Mouse (Mus musculus) heart, embryonic 12.5 days (tissue): ENCODE results near the gene 4931409K22Rik. TPM values are rescaled to one million over a fixed set of nuclear protein-coding genes. Genes with fewer than 3 reads are reported as not detected.

Experiments used
- ATAC-seq: fragments of 200-750 bp; cut with Nextera tagmentation; 2 replicates; pipeline ENCODE4 v1.8.0; 2017; ENCODE audit warnings: moderate TSS enrichment, moderate library complexity; ENCODE audit not compliant: insufficient number of reproducible peaks, low FRiP score
- H3K27ac ChIP-seq: fragments of 300-500 bp; sonication (generic); 2 replicates; pipeline ENCODE4 v1.5.1; 2016; ENCODE audit warnings: mild to moderate bottlenecking, moderate library complexity; ENCODE audit not compliant: poor library complexity, severe bottlenecking
- H3K27me3 ChIP-seq: fragments of 300-500 bp; sonication (generic); replicated peaks from 2 replicates; pipeline ENCODE4 v1.6.1; 2016; ENCODE audit warnings: mild to moderate bottlenecking, moderate library complexity
- H3K36me3 ChIP-seq: fragments of 300-500 bp; sonication (generic); 2 replicates; pipeline ENCODE4 v1.6.1; 2016; ENCODE audit warnings: mild to moderate bottlenecking, moderate library complexity
- H3K4me1 ChIP-seq: fragments of 300-500 bp; sonication (generic); replicated peaks from 2 replicates; pipeline ENCODE4 v1.6.1; 2016; ENCODE audit warnings: mild to moderate bottlenecking
- H3K4me2 ChIP-seq: fragments of 300-500 bp; sonication (generic); 2 replicates; pipeline ENCODE4 v1.6.1; 2016; ENCODE audit warnings: mild to moderate bottlenecking, moderate library complexity
- H3K4me3 ChIP-seq: fragments of 300-500 bp; sonication (generic); 2 replicates; pipeline ENCODE4 v1.5.1; 2016; ENCODE audit warnings: mild to moderate bottlenecking
- H3K9ac ChIP-seq: fragments of 300-500 bp; sonication (generic); 2 replicates; pipeline ENCODE4 v1.6.1; 2016; ENCODE audit warnings: mild to moderate bottlenecking, moderate library complexity
- H3K9me3 ChIP-seq: fragments of 300-500 bp; sonication (generic); replicated peaks from 2 replicates; pipeline ENCODE4 v1.6.1; 2016; ENCODE audit warnings: mild to moderate bottlenecking, moderate library complexity
- WGBS: fragments of 180-500 bp; shearing (Covaris S2); methylation state at CpG from one replicate; pipeline ENCODE4 v1.1.7; 2016; 5-methylcytosine and 5-hydroxymethylcytosine counted together
- polyA plus RNA-seq: library from polyadenylated mRNA; unstranded; fragments of >200 nt; fragmentation: Nextera tagmentation; extraction: Ambion mirVana; gene quantifications from 2 replicates; pipeline ENCODE4 v1.2.1, GENCODE M21; 2016

Gene 4931409K22Rik
- polyA plus RNA-seq, 1 experiment from 2014 or later: not detected

DNA sequence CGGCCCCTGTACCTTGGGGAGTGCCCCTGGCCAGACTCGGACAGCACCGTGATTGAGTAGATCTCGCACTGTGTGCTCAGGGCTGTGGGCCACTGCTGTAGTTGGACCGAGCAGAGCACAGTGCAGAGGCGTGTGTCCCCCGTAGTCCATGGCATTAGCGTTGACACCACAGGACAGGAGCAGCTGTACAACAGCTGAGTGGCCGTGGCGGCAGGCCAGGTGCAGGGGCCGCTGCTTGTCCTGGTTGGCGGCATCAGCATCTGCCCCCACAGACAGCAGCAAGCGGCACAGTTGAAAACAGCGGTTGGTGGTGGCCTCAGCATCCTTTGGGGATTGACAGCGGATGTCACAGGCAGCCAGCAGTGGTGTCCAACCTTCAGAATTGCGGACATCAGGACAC is 19.0 kb downstream of the 4931409K22Rik start:
- Histone ChIP-seq H3K9ac (no peak overlapping the region), H3K27me3 (peaks cover 52% of the 10 kb centered on the region), H3K4me3 (no peak overlapping the region), H3K4me1 (peaks cover 25% of the 10 kb centered on the region), H3K36me3 (no peaks in the 10 kb centered on the region), H3K4me2 (no peak overlapping the region), H3K9me3 (no peaks in the 10 kb centered on the region), H3K27ac (no peak overlapping the region)
- 65% methylated on average over 16 of the region's 16 CpGs for WGBS
- no peak for ATAC-seq

DNA sequence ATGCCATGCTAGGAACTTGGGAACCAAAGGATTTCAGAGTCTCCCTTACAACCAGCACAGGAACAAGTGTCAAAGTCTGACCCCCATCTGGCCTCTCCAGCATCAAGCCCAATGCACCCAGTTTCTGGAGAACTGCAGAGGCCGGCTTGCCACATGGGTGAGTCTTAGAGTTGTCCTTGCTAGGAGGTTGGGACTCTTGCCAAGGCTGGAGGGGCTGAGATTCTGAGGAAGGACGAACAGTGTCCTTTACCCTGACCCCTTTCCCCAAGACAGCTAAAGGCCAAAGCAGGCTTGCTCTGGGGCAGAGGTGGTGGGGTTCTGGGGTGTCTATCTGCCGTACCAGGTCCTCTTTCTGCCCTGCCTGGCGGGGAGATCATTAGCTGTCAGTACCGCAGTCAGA is 20.1 kb downstream of the 4931409K22Rik start:
- ATAC-seq: no peak
- H3K4me1 ChIP-seq: peaks cover 24% of the 10 kb centered on the region
- 78% methylated on average over 5 of the region's 5 CpGs for WGBS
- H3K4me2 ChIP-seq: no peak overlapping the region
- no peak overlapping the region; the same call in 1 of the 2 replicates for H3K9ac ChIP-seq
- no peak overlapping the region for H3K4me3 ChIP-seq
- peaks cover 63% of the 10 kb centered on the region for H3K27me3 ChIP-seq
- H3K27ac ChIP-seq: no peak overlapping the region
- no peaks in the 10 kb centered on the region for H3K9me3 ChIP-seq
- no peaks in the 10 kb centered on the region for H3K36me3 ChIP-seq

DNA sequence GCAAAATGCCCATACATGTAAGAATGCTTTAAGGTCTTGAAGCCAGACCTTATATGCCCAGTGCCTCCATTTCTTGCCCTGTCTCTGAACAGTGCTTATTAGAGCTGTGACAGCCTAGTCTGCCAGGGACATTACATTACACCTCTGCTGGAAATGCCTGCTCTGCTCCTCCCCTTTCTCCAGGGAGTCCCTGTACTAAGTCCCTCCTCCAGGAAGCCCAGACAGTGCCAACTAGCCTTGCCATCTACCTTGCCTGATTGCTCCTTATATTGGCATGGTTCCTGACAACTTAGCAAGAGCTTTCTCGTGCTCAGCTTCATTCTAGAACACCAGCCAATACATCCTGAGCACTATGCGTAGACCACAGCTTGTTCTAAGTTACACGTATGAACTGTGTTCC is 20.9 kb downstream of the 4931409K22Rik start:
- no peak overlapping the region for H3K4me2 ChIP-seq
- no peaks in the 10 kb centered on the region for H3K9me3 ChIP-seq
- peaks cover 71% of the 10 kb centered on the region for H3K27me3 ChIP-seq
- no peak overlapping the region for H3K9ac ChIP-seq
- no peak overlapping the region for H3K4me3 ChIP-seq
- no peak for ATAC-seq
- peaks cover 16% of the 10 kb centered on the region for H3K4me1 ChIP-seq
- no peak overlapping the region for H3K27ac ChIP-seq
- WGBS: 77% methylated on average over 3 of the region's 3 CpGs
- no peaks in the 10 kb centered on the region for H3K36me3 ChIP-seq

DNA sequence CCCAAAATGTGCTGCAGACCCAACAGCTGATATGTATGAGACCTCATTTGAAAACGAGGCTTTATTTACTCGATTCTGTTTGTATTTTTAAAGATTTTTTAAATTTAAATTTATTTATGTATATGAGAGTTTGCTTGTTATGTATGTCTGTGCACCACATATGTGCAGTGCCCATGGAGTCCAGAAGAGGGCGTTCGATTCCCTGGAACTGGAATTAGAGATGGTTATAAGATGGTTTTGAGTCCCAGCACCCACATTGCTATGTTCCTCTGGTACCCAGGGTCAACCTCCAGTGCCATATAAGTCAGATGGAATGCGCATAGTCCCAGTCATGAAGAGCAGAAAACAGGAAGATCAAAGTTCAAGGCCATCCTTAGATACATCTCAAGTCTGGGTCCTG is 22.3 kb downstream of the 4931409K22Rik start:
- H3K9ac ChIP-seq: no peak overlapping the region
- no peak overlapping the region for H3K4me2 ChIP-seq
- no peak overlapping the region for H3K27ac ChIP-seq
- ATAC-seq: no peak
- H3K27me3 ChIP-seq: peaks cover 76% of the 10 kb centered on the region
- no peaks in the 10 kb centered on the region for H3K9me3 ChIP-seq
- 44% methylated on average over 5 of the region's 5 CpGs for WGBS
- H3K4me1 ChIP-seq: 0 out of 2 replicates have a peak, but pooled peaks cover 2% of the 10 kb centered on the region
- no peak overlapping the region for H3K4me3 ChIP-seq
- H3K36me3 ChIP-seq: no peaks in the 10 kb centered on the region

DNA sequence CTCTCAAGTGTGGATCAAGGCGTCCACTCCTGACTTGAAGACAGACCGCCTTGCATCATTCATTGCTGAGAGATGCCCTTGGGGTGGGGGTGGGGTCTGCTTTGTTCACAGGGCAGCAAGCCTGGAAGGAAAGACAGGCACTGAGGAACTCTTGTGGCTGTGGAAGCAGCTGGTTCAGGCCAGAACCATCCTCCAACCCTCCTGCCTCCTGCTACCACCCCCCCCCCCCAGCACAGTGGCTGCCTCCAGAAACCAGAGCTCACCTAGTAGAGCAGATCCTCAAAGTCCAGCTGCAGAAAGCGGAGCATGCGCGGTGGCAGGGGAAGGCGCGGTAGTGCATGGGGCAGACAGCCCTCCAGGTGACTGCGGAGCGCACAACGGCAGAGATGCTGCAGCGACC is 23.2 kb downstream of the 4931409K22Rik start:
- Histone ChIP-seq H3K27me3 (peaks cover 81% of the 10 kb centered on the region), H3K9me3 (no peaks in the 10 kb centered on the region), H3K4me2 (no peak overlapping the region), H3K27ac (no peak overlapping the region), H3K4me1 (no peaks in the 10 kb centered on the region), H3K9ac (no peak overlapping the region), H3K4me3 (no peak overlapping the region), H3K36me3 (no peaks in the 10 kb centered on the region)
- no peak for ATAC-seq
- WGBS: 43% methylated on average over 11 of the region's 11 CpGs

DNA sequence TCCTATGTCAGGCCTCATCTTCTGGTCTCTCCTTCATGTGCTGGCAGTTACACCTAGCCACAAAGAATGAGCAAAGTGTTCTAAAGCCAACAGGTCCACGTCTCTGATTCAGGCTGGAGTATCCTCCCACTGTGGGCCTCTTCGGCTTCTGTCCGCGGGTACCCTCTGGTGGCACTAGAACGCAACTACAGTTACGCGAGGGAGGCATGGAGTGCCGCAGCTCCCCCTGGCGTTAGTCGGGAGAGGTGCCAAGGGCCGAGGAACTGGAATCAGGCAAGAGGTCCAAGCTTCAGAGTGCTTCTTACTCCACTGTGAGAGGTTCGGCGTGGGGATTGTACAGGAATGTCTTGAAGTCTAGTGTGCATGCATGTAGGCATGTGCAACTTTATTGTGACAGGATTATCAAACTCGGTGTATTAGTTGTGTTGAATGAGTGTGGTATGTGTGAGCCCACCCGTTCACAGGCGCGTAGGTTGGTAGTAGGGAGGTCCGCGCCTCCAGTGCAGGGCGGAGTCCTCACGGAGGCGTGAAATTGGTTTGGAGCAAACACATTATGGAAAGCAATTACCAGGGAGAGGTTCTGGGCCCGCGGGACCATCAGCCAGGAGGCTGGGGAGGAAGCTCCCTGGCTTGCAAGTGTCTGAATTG is 26.4 kb downstream of the 4931409K22Rik start:
- whole genome bisulfite sequencing: 16% methylated on average over 24 of the region's 24 CpGs
- Histone ChIP-seq H3K4me1 (peaks cover 15% of the 10 kb centered on the region), H3K9ac (no peak overlapping the region), H3K4me2 (peak overlapping the region; percentile 32; the same call in 1 of the 2 replicates), H3K27me3 (peaks cover 91% of the 10 kb centered on the region), H3K27ac (no peak overlapping the region), H3K4me3 (no peak overlapping the region), H3K36me3 (no peaks in the 10 kb centered on the region), H3K9me3 (no peaks in the 10 kb centered on the region)
- peak; percentile 27; the same call in 1 of the 2 replicates for ATAC-seq

DNA sequence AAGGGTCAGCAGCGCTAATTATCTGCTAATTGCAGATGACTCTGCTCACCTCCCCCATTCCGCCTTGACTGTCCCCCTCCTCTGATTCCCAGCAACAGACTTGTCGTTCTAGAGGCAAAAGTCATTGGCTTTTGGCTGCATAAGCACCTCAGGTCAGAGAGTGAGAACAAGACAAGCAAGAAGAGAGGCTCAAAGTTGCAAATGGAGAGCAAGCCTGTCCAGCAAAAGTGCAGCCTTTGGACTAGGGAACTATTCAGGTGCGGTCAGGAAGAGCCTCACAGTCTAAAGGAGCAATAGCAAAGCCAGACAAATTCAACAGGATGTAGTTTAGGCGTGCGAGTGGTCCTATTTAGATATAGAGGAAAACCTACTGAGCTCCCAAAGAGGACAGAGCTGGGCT is 28.8 kb downstream of the 4931409K22Rik start:
- H3K36me3 ChIP-seq: no peaks in the 10 kb centered on the region
- 12% methylated on average over 6 of the region's 6 CpGs for WGBS
- H3K9me3 ChIP-seq: no peaks in the 10 kb centered on the region
- H3K4me3 ChIP-seq: no peak overlapping the region
- ATAC-seq: no peak
- H3K4me2 ChIP-seq: no peak overlapping the region
- H3K4me1 ChIP-seq: peaks cover 15% of the 10 kb centered on the region
- no peak overlapping the region for H3K27ac ChIP-seq
- H3K9ac ChIP-seq: no peak overlapping the region
- peaks cover 96% of the 10 kb centered on the region for H3K27me3 ChIP-seq

DNA sequence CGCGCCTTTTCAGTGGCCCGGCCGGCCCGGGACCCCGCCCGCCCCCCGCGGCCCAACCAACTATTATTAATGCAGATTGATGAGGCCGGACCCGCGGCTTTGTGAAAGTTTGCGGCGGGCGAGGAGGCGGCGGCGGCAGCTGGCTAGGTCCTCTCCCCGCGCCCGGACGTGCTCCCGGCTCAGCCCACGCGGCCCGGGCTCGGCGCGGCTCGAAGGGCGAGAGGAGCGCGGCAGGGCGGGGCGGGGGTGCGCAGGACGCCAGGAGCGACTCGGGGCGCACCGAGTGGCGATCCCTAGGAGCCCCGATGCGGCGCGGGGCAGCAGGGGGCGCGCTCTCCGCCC is 29.7 kb downstream of the 4931409K22Rik start, which contains the start of gene Gbx1:
Gene Gbx1, minus strand, starts transcription at position 314 of the 342 bp plus-strand sequence.
- Histone ChIP-seq H3K4me3 (peak within 1 kb of the TSS; percentile 55), H3K4me1 (peaks cover 15% of the 10 kb centered on the region), H3K27me3 (peaks cover 96% of the 10 kb centered on the region), H3K4me2 (peak within 1 kb of the TSS; percentile 90), H3K9me3 (no peaks in the 10 kb centered on the region), H3K36me3 (no peaks in the 10 kb centered on the region), H3K27ac (no peak within 1 kb of the TSS), H3K9ac (peak within 1 kb of the TSS; percentile 66)
- ATAC-seq: no peak
- under 1% methylated on average over 38 of the region's 49 CpGs for WGBS

DNA sequence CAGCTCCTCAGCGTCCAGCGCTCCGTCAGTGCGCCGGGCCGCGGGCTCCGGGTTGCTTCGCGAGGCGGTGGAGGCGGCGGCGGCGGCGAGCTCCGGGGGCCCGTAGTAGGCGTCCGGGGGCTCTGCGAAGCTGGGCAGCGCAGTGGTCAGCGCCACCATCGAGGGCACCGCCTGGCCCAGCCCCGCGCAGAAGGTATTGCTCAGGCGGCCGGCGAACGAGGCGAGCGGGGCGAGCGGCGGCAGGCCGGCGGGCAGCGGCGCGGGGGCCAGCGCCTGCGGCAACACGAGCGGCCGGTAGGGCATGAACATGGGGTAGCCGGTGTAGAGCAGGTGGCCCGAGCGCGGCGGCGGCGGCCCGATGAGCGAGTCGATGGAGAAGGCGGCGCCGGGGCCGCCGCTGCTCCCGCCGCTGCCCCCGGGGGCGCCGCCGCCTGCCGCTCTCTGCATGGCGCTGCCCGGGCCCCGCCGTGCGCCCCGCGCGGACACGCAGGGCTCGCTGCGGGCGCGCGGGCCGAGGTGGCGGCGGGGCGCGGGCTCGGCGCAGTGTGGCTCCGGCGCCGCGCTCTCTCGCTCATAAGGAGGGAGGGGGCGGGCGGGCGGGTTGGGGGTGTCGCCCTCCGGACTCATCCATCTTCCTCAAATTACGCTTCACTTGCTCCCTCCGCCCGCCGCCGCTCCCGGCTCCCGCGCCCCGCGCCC is 30.3 kb downstream of the 4931409K22Rik start:
- H3K9me3 ChIP-seq: no peaks in the 10 kb centered on the region
- H3K27ac ChIP-seq: no peak overlapping the region
- 2% methylated on average over 93 of the region's 109 CpGs for WGBS
- H3K27me3 ChIP-seq: peaks cover 96% of the 10 kb centered on the region
- H3K9ac ChIP-seq: peak overlapping the region; percentile 66
- no peaks in the 10 kb centered on the region for H3K36me3 ChIP-seq
- H3K4me2 ChIP-seq: peak overlapping the region; percentile 90
- H3K4me1 ChIP-seq: peaks cover 15% of the 10 kb centered on the region
- H3K4me3 ChIP-seq: peak overlapping the region; percentile 55
- ATAC-seq: no peak

DNA sequence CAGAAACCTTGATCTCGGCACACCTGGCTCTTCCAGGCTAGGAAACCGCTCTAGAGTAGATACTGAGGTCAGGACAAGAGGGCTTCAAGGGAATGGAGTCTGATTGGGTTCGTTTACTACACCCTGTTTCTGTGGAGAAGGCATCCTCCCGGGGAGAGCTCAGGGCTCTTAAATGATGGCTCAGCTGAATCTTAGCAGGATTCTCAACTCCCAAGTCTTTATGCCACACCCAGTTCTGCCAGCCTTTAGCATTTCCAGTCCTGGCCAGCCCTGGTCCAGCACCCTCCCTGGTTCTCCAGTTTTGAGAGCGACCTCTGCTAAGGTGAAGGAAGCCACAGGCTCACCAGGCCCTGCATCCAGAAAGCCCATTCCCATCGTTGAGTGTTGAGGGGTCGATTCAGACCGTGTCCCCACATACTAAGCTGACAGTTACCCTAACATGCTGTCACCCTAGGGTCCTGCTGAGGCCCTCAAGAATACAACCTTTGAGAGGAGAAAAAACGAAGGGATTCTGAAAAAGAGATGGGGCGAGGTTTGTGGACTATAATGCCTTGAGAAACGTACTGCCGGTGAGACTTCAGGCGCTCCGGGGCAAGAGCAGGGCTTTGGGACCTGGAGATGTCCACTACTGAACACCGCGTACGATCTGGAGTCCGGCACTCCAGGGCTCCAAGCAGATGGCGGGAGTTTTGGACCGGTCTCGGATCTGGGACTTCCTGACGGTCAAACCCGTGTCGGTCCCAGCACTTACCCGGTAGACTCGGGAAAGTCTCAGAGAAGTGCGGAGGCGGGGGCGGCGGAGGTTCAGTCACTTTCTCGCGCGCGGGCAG is 31.0 kb downstream of the 4931409K22Rik start:
- Histone ChIP-seq H3K36me3 (no peaks in the 10 kb centered on the region), H3K4me1 (peaks cover 15% of the 10 kb centered on the region), H3K27me3 (peaks cover 94% of the 10 kb centered on the region), H3K4me3 (peak overlapping the region; percentile 55), H3K9ac (no peak overlapping the region; the same call in 1 of the 2 replicates), H3K4me2 (peak overlapping the region; percentile 90), H3K9me3 (no peaks in the 10 kb centered on the region), H3K27ac (no peak overlapping the region)
- no peak for ATAC-seq
- WGBS: 5% methylated on average over 34 of the region's 34 CpGs

DNA sequence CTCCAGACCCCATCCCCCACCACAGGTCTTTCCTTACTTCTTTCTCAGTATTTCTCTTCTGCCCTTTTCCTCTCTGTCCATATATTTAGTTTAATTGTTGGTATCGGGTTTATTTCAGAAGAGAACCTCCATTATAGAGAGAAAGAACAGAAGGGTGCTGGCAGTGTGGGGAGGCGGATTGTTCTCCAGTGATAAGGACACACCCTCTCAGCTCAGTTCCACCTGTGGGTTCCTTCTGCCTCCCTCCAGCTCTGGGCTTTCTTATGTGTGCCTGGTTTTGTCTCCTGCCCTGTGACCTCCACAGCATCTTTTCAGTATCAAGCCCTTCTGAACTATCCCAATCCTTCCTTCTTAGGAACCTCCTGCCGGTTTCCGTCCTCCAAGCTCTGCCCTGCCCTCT is 32.1 kb downstream of the 4931409K22Rik start:
- Histone ChIP-seq H3K4me2 (no peak overlapping the region), H3K4me1 (peaks cover 15% of the 10 kb centered on the region), H3K27ac (no peak overlapping the region), H3K9me3 (no peaks in the 10 kb centered on the region), H3K27me3 (peaks cover 96% of the 10 kb centered on the region), H3K9ac (no peak overlapping the region), H3K36me3 (no peaks in the 10 kb centered on the region), H3K4me3 (no peak overlapping the region)
- ATAC-seq: no peak
- WGBS: 12% methylated on average over 4 of the region's 4 CpGs
